Mouse (Mus musculus) heart, postnatal 0 days (tissue): ENCODE results near the gene Ntf3.

Experiments used
- CTCF ChIP-seq: IDR thresholded peaks from 2 replicates; pipeline ENCODE4 v1.5.1; 2016; ENCODE audit warnings: antibody characterized with exemption, control low read depth, low read depth
- EP300 ChIP-seq: IDR thresholded peaks from 2 replicates; pipeline ENCODE4 v1.6.1; 2016; ENCODE audit warnings: antibody characterized with exemption, low read depth

GRCm38 (mm10) chr6:126107398-126107797, 59.3 kb downstream of the Ntf3 start:
- TF ChIP-seq CTCF = no peak
- TF ChIP-seq EP300 = no peak
